Mouse (Mus musculus) midbrain, embryonic 11.5 days (tissue): ENCODE measurements at regions not wholly inside any gene's neighbourhood (a gene's known extent, or its start where the extent isn't known, plus 50 kb on each side); places are given as distances from the start of the nearest gene placed in this dataset.

Experiments
- ATAC-seq: fragments of 200-750 bp; cut with Nextera tagmentation; 2 replicates; pipeline ENCODE4 v1.8.0; 2017; ENCODE audit warnings: moderate TSS enrichment, moderate library complexity; ENCODE audit not compliant: low FRiP score
- DNase-seq: peaks from one replicate; pipeline ENCODE4 v3.0.0; 2015; ENCODE audit warnings: low spot score; ENCODE audit errors: missing footprints
- H3K27ac ChIP-seq: fragments of 300-500 bp; sonication (generic); 2 replicates; pipeline ENCODE4 v1.5.1; 2014; ENCODE audit warnings: low read depth, low read length
- H3K27me3 ChIP-seq: fragments of 300-500 bp; sonication (generic); 2 replicates; pipeline ENCODE4 v1.6.1; 2014; ENCODE audit warnings: mild to moderate bottlenecking, low read length, moderate library complexity, mixed read lengths; ENCODE audit not compliant: control insufficient read depth, insufficient read depth
- H3K36me3 ChIP-seq: fragments of 300-500 bp; sonication (generic); 2 replicates; pipeline ENCODE4 v1.6.1; 2014; ENCODE audit warnings: mild to moderate bottlenecking, low read length, moderate library complexity, mixed read lengths; ENCODE audit not compliant: control insufficient read depth, insufficient read depth
- H3K4me1 ChIP-seq: fragments of 300-500 bp; sonication (generic); 2 replicates; pipeline ENCODE4 v1.6.1; 2014; ENCODE audit warnings: low read length; ENCODE audit not compliant: control insufficient read depth, insufficient read depth
- H3K4me2 ChIP-seq: fragments of 300-500 bp; sonication (generic); 2 replicates; pipeline ENCODE4 v1.6.1; 2014; ENCODE audit warnings: mild to moderate bottlenecking, moderate library complexity
- H3K4me3 ChIP-seq: fragments of 300-500 bp; sonication (generic); 2 replicates; pipeline ENCODE4 v1.5.1; 2014; ENCODE audit warnings: low read depth, low read length
- H3K9ac ChIP-seq: fragments of 300-500 bp; sonication (generic); 2 replicates; pipeline ENCODE4 v1.6.1; 2014; ENCODE audit warnings: low read length
- H3K9me3 ChIP-seq: fragments of 300-500 bp; sonication (generic); 2 replicates; pipeline ENCODE4 v1.6.1; 2016; ENCODE audit warnings: low read length; ENCODE audit not compliant: control insufficient read depth
- WGBS: fragments of 180-500 bp; shearing (Covaris S2); extraction: QIAGEN DNeasy Blood & Tissue Kit; methylation state at CpG from one replicate; pipeline ENCODE4 v1.1.7; 2014; 5-methylcytosine and 5-hydroxymethylcytosine counted together

DNA sequence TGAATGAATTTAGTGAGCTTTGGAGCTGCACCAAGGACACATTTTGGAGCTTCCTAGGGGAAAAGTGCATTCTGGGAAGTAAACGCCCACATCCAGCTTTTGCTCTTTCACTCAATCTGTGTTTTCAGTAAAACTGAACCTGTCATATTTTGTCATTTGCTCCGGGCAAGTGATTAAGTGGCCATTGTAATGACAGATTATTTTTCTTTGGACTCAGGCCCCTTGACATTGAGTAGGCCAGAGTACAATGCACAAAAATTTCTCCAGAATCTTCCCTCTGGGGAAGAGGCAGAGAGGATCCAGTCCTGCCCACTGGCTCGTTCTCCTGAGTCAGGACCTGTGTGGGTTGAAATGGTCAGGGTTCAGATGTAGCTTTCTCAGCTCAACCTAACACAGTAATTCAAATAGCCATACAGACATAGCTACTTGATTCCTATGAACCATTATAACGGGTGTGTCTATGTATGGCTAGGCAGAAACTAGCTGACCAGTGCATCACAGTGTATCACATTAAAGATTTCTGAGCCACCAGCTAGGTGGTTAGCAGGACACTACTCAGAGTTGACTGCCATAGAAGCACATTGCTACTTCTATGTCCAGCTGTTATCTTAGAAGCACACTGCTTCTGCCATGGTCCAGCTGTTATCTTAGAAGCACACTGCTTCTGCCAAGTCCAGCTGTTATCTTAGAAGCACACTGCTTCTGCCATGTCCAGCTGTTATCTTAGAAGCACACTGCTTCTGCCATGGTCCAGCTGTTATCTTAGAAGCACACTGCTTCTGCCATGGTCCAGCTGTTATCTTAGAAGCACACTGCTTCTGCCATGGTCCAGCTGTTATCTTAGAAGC, 129.9 kb downstream of the Mtx2 start:
- WGBS: 86% methylated on average over 4 of the region's 4 CpGs
- DNase-seq: peak; percentile 21
- H3K9ac ChIP-seq: no peak overlapping the region

DNA sequence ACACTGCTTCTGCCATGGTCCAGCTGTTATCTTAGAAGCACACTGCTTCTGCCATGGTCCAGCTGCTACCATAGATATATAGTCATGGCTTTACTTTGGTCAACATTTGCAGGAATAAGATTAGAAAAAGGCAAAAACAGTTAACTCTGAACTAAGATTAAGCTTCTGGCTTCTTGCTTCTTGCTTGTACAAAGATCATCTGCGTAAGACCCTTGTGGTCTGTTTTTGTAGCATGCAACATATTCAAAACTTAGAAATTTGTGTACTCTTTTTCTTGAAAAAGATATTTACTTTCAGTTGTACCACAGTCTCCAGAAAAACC, 130.5 kb downstream of the Mtx2 start:
- Histone ChIP-seq H3K27me3 (no peaks in the 10 kb centered on the region), H3K4me3 (no peak overlapping the region), H3K9me3 (no peaks in the 10 kb centered on the region), H3K27ac (no peak overlapping the region), H3K4me2 (no peak overlapping the region), H3K4me1 (no peaks in the 10 kb centered on the region), H3K36me3 (no peaks in the 10 kb centered on the region), H3K9ac (no peak overlapping the region)
- peak; percentile 77 for DNase-seq
- ATAC-seq: no peak
- WGBS: 93% methylated on average over 1 of the region's 1 CpGs

More for the DNA sequence above, 129.9 kb downstream of the Mtx2 start:
- Histone ChIP-seq H3K4me2 (no peak overlapping the region), H3K9me3 (no peaks in the 10 kb centered on the region), H3K36me3 (no peaks in the 10 kb centered on the region), H3K27ac (no peak overlapping the region), H3K27me3 (no peaks in the 10 kb centered on the region), H3K4me1 (no peaks in the 10 kb centered on the region), H3K4me3 (no peak overlapping the region)
- ATAC-seq: no peak

DNA sequence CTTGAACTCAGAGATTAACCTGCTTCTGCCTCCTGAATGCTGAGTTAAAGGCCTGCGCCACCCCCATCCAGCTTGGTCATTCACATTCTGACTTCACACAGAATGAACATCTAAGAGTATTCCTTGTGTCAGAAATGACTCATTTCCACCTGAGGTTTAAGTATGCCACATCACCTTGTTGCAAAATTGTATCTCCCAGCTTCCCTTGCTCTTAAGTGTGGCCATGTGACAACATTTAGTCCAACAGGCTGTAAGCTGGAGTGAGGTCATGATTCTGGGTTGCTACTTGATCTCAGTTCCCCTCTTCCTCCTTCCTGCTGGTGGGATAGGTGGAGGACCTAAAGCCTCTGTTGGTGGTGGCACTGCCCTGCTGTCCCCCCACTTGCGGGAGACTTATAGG, 131.0 kb downstream of the Mtx2 start:
- no peak overlapping the region for H3K9ac ChIP-seq
- no peaks in the 10 kb centered on the region for H3K27me3 ChIP-seq
- WGBS: 94% methylated on average over 2 of the region's 2 CpGs
- H3K4me3 ChIP-seq: no peak overlapping the region
- H3K9me3 ChIP-seq: no peaks in the 10 kb centered on the region
- no peaks in the 10 kb centered on the region for H3K4me1 ChIP-seq
- peak; percentile 39 for DNase-seq
- no peaks in the 10 kb centered on the region for H3K36me3 ChIP-seq
- no peak overlapping the region for H3K27ac ChIP-seq
- ATAC-seq: no peak
- no peak overlapping the region for H3K4me2 ChIP-seq

DNA sequence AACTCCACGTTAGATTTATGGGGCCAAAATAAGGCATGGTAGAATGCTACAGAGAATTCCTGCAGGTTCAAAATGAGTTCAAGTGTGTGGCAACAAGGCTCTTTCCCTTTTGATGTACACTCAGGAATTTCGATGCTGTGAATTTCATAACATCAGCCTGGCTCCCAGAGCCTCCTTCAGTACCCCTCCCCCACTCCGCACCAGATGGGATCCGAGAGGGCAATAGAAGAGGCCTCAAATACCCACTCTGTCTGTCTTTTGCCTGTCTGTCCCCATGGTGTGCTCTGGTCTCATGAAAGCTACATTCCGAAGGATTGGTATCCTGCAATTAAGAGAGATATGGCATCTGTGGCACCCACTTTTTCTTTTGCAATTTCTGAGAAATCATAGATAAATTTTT, 134.3 kb downstream of the Mtx2 start:
- H3K36me3 ChIP-seq: no peaks in the 10 kb centered on the region
- DNase-seq: peak; percentile 77
- H3K4me3 ChIP-seq: no peak overlapping the region
- H3K4me2 ChIP-seq: no peak overlapping the region
- no peaks in the 10 kb centered on the region for H3K4me1 ChIP-seq
- H3K9ac ChIP-seq: no peak overlapping the region
- 68% methylated on average over 5 of the region's 5 CpGs for WGBS
- H3K27ac ChIP-seq: no peak overlapping the region
- no peaks in the 10 kb centered on the region for H3K9me3 ChIP-seq
- H3K27me3 ChIP-seq: no peaks in the 10 kb centered on the region; the same call in 1 of the 2 replicates
- ATAC-seq: no peak

DNA sequence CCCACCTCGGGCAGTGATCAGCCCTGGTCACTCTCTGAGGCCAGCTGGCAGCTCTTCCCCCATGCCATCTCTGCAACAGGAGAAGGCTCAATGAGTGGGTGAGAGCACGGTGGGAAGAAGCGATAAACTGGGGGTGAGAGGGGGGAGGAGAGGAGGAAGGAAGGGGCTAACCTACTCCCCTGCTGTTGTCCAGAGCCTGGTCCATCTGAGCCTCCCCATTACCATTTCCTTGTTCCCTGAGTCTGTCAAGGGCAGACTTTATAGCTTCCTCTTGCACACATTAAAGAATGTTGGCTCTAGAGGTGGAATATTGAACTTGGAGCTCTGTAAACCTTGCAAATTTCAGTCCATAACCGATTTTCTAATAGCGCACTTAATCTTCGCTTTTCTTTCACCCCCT, 136.8 kb downstream of the Mtx2 start:
- H3K4me1 ChIP-seq: no peaks in the 10 kb centered on the region
- H3K4me2 ChIP-seq: no peak overlapping the region
- H3K9ac ChIP-seq: no peak overlapping the region
- no peaks in the 10 kb centered on the region for H3K36me3 ChIP-seq
- ATAC-seq (no peak), DNase-seq (peak; percentile 67)
- H3K27ac ChIP-seq: no peak overlapping the region
- no peak overlapping the region for H3K4me3 ChIP-seq
- H3K27me3 ChIP-seq: no peaks in the 10 kb centered on the region; the same call in 1 of the 2 replicates
- 90% methylated on average over 6 of the region's 6 CpGs for WGBS
- H3K9me3 ChIP-seq: no peaks in the 10 kb centered on the region

- Histone ChIP-seq H3K27me3 (no peaks in the 10 kb centered on the region; the same call in 1 of the 2 replicates), H3K4me1 (no peaks in the 10 kb centered on the region), H3K36me3 (no peaks in the 10 kb centered on the region), H3K4me2 (no peak overlapping the region), H3K4me3 (no peak overlapping the region), H3K27ac (no peak overlapping the region), H3K9me3 (no peaks in the 10 kb centered on the region), H3K9ac (no peak overlapping the region)
- DNase-seq (peak; percentile 99), ATAC-seq (peak; percentile 61; the same call in 1 of the 2 replicates)
- WGBS: 3% methylated on average over 6 of the region's 6 CpGs
Measured at GRCm38 (mm10) chr2:74964360-74964759, 138.8 kb downstream of the Mtx2 start.

DNA sequence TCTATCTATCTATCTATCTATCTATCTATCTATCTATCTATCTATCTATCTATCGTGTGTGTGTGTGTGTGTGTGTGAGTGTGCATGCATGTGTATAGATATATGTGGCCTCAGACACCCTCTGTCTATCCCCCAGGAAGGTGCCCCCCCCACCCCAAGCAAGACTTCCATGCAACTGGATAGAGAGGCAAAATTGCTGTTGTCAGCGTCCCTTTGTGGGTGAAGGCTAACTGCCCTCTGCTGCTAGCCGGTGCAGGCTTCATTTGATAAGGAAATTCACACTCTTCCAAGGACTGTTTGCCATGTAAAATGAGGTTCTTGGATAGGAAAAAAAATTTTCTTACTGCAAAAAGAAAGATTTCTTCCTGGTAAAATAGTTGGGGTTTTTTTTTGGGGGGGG, 139.4 kb downstream of the Mtx2 start:
- DNase-seq (no peak), ATAC-seq (no peak)
- H3K9me3 ChIP-seq: no peaks in the 10 kb centered on the region
- no peaks in the 10 kb centered on the region for H3K4me1 ChIP-seq
- H3K9ac ChIP-seq: no peak overlapping the region
- WGBS: 50% methylated on average over 3 of the region's 3 CpGs
- no peaks in the 10 kb centered on the region for H3K36me3 ChIP-seq
- H3K27ac ChIP-seq: no peak overlapping the region
- H3K4me3 ChIP-seq: no peak overlapping the region
- H3K4me2 ChIP-seq: no peak overlapping the region
- H3K27me3 ChIP-seq: no peaks in the 10 kb centered on the region; the same call in 1 of the 2 replicates

DNA sequence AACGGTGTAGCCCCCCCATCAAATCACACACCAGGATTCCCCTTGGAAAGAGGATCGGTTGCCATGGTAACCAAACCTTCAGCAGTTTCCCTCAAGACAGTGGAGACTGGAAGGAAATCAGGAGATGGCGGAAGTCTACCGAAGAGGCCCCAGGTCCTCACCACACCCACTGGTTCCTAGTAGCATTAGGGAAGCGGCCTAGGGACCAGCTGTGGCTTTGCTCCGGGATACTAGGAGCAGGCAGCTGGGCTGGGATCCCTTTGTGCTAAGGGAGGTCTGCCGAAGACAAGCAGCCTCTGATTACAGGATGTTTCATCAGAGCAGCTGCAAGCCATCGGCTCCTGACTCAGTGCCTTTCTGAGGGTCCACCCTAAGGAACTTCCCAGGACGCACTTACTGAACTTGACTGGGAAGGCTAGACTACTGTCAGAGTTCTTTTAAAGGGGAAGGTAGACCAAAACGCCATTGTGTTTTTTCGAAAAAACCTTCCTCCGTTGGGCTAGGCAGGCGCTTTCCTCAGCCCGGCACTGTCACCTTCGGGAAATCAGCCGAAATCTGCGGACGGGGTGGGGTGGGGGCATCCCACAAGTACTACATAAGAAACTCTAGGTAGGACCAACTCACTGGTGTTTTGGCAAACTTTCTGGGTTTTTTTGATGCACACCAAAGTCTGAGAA, 139.9 kb downstream of the Mtx2 start:
- Histone ChIP-seq H3K4me1 (peaks cover 1% of the 10 kb centered on the region; the same call in 1 of the 2 replicates), H3K4me2 (peak overlapping the region; percentile 33), H3K9ac (no peak overlapping the region), H3K27ac (no peak overlapping the region), H3K27me3 (no peaks in the 10 kb centered on the region; the same call in 1 of the 2 replicates), H3K36me3 (no peaks in the 10 kb centered on the region), H3K4me3 (no peak overlapping the region), H3K9me3 (no peaks in the 10 kb centered on the region)
- 0 out of 2 replicates have a peak, but pooled peaks have one; percentile 40 for ATAC-seq
- 27% methylated on average over 18 of the region's 18 CpGs for WGBS
- DNase-seq: peak; percentile 91

DNA sequence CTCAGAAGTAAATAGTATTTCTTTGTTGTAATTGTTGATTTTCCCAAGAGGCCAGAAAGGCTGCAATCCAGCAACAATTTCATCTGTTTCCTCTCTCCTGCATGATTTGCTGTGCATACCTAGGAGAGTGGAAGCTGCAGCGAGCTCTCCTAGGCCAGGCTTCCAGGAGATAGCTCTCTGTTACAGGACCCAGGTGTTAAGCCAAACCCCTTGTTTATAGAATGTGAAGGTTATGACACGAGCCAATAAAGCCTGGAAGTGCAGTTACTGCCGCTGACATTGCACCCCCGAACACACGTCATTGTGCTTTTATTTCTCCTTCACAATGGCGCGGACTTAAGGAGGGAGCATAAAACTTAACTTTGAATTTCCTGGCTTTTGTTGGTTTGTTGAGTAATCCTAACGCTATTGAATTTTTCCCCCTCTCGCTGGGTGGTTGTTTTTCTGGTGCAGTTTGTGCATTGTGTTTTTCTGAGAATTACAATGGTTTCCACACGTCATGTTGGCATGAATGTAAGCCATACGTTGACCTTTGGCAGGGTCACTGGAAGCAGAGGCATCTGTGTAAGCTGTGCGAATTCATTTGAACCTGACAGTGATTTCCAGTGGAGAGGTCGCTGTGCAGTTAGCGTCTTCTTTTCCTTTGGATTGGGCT, 145.1 kb downstream of the Mtx2 start:
- H3K9me3 ChIP-seq: no peaks in the 10 kb centered on the region
- H3K9ac ChIP-seq: no peak overlapping the region
- H3K4me3 ChIP-seq: no peak overlapping the region
- H3K36me3 ChIP-seq: no peaks in the 10 kb centered on the region
- H3K4me2 ChIP-seq: no peak overlapping the region
- ATAC-seq (no peak), DNase-seq (peak; percentile 80)
- no peak overlapping the region for H3K27ac ChIP-seq
- H3K4me1 ChIP-seq: peaks cover 3% of the 10 kb centered on the region; the same call in 1 of the 2 replicates
- no peaks in the 10 kb centered on the region for H3K27me3 ChIP-seq
- 47% methylated on average over 14 of the region's 14 CpGs for WGBS
